Mouse (Mus musculus): ENCODE results near the gene Plppr2.

DNA sequence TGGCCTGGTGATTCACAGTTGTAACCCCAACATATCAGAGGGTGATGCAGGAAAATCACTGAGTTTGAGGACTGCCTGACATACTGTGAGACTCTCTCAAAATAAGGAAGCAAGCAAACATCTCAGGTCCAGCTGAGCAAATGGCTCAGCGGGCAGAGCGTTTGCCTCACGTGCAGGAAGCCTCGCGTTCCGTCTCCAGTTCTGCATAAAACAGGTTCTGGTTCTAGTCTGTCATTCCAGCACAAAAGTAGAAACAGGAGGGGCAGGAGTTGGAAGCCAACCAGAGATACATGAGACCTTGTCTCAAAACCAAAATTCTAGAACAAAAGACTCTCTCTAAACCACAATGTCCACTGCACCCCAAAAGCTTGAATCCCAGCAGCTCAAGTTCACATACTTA, 10.0 kb upstream of the Plppr2 start:
- no peak for TF ChIP-seq CTCF (IDR thresholded peaks at IDR 0.05)
- TF ChIP-seq POLR2A (IDR thresholded peaks at IDR 0.05; ENCODE audit: insufficient read depth, low read depth, low read length), result no peak
- no peak for TF ChIP-seq EP300 (IDR thresholded peaks at IDR 0.05; ENCODE audit: insufficient read depth, low read depth, low read length)
